Mouse (Mus musculus) thymus, adult 18-20 months (tissue): ENCODE measurements around the gene Sult2a3.
"Not testable (repeated sequence)": the region's sequence is repeated elsewhere in the genome, so short reads cannot be mapped to it uniquely, and the experiment has no call there.

ENCODE experiments used
- DNase-seq, 2 experiments: peaks; one replicate each; pipeline ENCODE4 v3.0.0; 2022; ENCODE audit warnings: mixed read lengths in 2 of 2

Sult2a3 gene

GRCm38 (mm10) chr7:14122944-14123343 lies at the start of gene Sult2a3:
Gene Sult2a3 (minus strand): TSS chr7:14123044.
- DNase-seq: no peak

- no peak for DNase-seq
Observed at GRCm38 (mm10) chr7:14120436-14120835, 2.4 kb downstream of the Sult2a3 start.

GRCm38 (mm10) chr7:14119865-14120264 lies 3.0 kb downstream of the Sult2a3 start:
- DNase-seq: not testable (repeated sequence)

- DNase-seq: no peak
Observed at GRCm38 (mm10) chr7:14116761-14117160, 6.1 kb downstream of the Sult2a3 start.

GRCm38 (mm10) chr7:14114471-14114870 lies 8.4 kb downstream of the Sult2a3 start:
- not testable (repeated sequence) for DNase-seq

- DNase-seq: not testable (repeated sequence)
Observed at GRCm38 (mm10) chr7:14047821-14048220, 75.0 kb downstream of the Sult2a3 start.

GRCm38 (mm10) chr7:14030831-14031230 lies 92.0 kb downstream of the Sult2a3 start:
- DNase-seq: not testable (repeated sequence)
